Mouse (Mus musculus): ENCODE results near the gene Arhgap6.
A peak's percentile ranks its signal among the peaks of the same experiment; 100 is the strongest.

Arhgap6 gene

DNA sequence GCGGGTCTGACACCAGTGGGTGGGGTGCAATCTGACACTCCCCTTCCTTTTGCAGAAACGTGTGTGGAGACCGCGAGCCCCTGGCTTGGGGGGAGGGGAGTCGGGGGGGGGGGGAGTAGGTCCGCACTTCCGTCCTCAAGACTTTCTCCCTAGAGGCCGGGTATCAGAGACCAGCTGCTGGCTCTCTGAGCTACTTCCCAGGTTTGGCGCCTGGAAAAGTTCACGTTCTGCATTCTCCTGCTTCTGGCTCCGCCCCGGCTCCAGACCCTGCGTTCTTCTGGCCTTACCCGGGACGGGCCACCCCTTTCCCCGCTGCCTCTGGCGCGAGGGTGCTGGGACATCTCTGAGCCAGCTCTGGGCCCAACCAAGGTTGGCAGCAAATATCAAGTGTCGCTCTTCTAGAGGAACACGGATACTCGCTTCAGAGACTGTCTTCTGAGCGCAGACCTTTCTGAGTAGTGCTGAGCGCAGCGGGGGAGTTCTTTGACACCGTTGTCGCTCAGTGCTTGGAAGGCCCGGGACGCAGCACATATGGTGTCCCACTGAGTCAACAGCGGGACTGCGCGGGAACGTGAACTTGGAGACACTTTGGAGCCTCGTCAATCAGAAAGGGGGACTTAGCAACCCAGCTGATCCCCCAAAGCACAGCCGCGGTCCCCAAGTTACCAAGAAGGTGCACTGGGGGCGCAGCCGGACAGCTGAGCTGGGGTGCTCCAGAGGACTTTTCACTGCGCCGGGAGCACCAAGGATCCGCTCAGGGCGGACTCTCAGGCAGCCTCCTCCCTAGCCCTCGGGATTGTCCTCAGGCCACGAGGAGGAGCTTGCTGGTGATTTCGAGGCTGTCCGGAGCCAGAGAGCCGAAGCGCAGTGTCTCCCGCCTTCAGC is at the start of gene Arhgap6:
Gene Arhgap6 (plus strand): TSS at position 126 of the 885 bp plus-strand sequence.
- no peak for DNase-seq (ENCODE audit: low spot score)

DNA sequence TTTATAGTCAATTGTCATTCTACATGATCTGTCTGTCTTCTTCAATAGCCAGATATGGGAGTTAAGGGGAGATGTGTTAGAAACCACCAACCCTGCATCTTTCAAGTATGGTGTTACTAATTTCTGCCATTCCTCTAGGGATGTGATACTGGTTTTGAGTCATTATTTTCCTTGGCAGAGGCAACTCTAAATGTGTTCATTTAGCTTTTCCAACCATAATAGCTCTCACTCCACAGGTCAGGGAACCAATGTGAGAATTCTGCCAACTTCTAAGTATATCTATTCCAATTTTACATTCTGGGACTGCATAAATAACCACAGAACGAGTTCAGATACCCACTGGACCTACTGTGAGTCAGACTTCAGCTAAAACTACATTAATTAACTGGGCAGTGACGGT is 47.9 kb upstream of the Arhgap6 start:
- peak; percentile 5 for DNase-seq (ENCODE audit: low spot score)

DNA sequence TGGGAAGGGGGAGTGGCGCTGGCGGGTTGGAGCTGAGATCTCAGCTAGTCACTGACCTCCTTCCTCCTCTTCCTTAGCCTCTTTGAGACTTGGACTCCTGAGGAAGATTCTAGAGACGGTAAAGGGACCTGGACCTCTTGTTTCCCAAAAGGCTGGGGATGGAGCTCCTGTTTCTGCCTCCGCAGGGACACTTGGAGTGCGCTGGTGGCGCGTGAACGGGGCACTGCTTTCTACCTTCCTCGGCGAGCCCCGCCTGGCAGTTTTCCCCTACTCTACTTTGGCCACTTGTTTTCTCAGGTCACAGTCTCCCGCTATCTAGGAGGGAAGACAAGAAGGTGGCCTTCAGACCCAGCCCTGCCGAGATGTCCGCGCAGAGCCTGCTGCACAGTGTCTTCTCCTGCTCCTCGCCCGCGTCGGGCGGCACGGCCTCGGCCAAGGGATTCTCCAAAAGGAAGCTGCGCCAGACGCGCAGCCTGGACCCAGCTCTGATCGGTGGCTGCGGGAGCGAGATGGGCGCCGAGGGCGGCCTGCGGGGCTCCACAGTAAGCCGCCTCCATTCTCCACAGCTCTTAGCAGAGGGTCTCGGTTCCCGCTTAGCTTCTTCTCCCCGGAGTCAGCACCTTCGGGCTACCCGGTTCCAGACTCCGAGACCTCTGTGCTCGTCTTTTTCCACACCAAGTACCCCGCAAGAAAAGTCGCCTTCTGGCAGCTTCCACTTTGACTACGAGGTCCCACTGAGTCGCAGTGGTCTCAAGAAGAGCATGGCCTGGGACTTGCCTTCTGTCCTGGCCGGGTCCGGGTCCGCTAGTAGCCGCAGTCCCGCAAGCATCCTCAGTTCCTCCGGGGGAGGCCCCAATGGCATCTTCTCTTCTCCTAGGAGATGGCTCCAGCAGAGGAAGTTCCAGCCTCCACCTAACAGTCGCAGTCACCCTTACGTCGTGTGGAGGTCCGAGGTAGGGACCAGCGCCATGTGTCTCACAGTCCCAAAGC is 1.3 kb downstream of the Arhgap6 start:
- DNase-seq (ENCODE audit: low spot score): no peak

- no peak for DNase-seq (ENCODE audit: low spot score)
Measured at GRCm38 (mm10) chrX:168804677-168805076, 9.8 kb downstream of the Arhgap6 start.

GRCm38 (mm10) chrX:168810513-168811265 is 15.8 kb downstream of the Arhgap6 start:
- DNase-seq (ENCODE audit: low spot score): no peak

DNA sequence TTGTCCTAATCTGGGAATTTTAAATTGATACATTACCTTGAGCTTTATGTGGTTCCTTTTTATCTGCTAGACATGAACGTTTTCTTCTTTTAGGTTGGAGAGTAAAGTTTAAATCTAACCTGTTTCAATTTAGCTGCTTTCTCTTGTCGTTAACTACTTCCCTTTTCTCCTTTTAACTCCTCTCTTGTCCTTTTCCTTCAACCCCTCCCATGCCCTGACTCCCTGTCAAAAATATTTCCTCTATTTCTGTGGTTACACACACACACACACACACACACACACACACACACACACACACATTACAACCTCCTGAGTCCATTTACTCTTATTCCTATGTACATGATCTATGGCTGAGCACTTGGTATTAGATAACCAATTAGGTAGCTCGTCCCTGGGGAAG is 24.0 kb downstream of the Arhgap6 start:
- no peak for DNase-seq (ENCODE audit: low spot score)

GRCm38 (mm10) chrX:168824166-168824565 is 29.3 kb downstream of the Arhgap6 start:
- no peak for DNase-seq (ENCODE audit: low spot score)

- peak; percentile 12 for DNase-seq (ENCODE audit: low spot score)
Measured at GRCm38 (mm10) chrX:168832343-168832742, 37.4 kb downstream of the Arhgap6 start.

- DNase-seq (ENCODE audit: low spot score): no peak
Measured at GRCm38 (mm10) chrX:168848062-168848461, 53.2 kb downstream of the Arhgap6 start.

DNA sequence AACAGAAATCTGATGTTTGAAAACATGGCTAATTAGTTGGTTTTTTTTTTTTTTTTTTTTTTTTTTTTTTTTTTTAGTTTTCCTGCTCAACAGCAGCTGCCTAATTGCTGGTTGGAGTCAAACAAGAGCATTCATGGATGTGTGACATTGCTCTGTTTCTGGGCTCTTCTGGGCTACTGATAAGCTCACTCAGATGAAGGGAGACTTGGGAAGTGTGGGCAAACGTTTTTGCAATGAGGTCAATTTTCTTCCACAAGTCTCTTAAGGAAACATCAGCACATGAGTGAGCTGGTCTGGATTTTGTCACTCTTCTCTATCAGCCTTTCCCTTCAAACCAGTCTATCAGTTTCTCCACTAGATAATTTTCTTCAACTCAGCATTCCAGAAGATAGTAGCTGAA is 79.8 kb downstream of the Arhgap6 start:
- no peak for DNase-seq (ENCODE audit: low spot score)

DNA sequence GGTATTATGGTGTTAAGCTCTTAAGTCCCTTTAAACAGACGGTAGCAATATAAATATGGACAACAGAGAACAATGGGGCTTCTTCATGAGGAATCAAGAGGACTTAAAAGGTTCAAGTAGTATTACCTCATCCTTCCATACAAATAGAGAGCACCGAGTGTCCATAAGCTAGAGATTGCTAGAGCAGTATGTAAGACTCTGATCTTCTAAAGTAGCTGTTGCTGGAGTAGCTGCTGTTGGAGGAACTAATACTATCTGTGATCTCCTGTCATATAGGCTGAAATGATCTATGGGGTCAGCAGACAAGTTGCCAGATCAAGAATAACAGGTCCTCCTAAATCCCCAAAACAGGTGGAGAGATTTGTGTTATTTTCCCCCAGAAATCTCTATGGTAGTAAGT is 108.7 kb downstream of the Arhgap6 start:
- DNase-seq (ENCODE audit: low spot score): no peak

GRCm38 (mm10) chrX:168904086-168904485 is 109.2 kb downstream of the Arhgap6 start:
- peak; percentile 31 for DNase-seq (ENCODE audit: low spot score)

- DNase-seq (ENCODE audit: low spot score): peak; percentile 37
Measured at GRCm38 (mm10) chrX:168907586-168907985, 112.7 kb downstream of the Arhgap6 start.

DNA sequence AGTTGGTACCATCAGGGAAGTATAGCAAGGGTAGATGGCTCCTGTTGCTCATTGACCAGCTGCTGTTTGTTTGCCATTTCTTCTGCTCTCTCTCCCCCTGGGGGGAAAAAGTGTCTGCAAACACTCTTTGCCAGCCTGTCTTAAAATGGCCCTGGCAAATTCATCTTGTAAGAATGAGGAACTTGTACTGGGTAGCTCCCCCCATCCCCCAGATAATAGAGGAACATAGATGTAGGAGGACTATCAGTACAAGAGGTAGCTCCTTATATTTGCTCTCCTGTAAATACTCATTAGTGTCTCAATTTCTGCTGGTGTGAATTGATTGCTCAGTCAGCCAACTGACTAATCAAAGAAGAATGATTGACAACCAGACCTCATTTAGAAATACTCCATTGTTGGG is 118.6 kb downstream of the Arhgap6 start:
- DNase-seq (ENCODE audit: low spot score): no peak

DNA sequence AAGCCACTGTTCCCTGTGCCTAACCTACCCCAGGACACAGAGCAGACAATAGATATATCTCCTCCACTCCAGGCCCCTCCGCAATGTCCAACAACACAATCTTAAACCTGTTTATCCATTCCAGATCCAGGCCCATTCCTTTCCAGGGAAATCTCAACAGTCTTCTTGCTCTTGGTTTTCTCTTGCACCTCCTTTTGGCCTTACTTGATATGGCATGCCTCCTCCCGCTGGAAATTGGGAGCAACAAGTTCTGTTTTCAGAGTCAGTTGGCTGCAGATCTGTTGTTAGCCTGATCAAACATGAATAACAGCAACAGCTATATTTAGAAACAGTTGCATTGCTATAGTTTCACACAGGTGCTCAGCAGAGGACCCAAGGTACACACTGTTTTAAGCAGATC is 126.0 kb downstream of the Arhgap6 start:
- no peak for DNase-seq (ENCODE audit: low spot score)

DNA sequence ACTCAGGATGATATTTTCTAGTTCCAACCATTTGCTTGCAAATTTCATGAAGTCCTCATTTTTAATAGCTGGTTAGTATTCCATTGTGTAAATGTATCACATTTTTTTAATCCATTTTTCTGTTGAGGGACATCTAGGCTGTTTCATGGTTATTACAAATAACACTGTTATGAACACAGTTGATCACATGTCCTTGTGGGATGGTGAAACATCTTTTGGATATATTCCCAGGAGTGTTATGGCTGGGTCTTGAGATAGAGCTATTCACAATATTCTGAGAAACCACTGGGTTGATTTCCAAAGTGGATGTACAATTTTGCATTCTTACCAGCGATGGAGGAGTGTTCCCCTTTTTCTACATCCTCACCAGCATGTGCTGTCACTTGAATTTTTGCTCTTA is 137.5 kb downstream of the Arhgap6 start:
- peak; percentile 56 for DNase-seq (ENCODE audit: low spot score)

- DNase-seq (ENCODE audit: low spot score): peak; percentile 62
Measured at GRCm38 (mm10) chrX:168935447-168935846, 140.5 kb downstream of the Arhgap6 start.

- DNase-seq (ENCODE audit: low spot score): peak; percentile 53
Measured at GRCm38 (mm10) chrX:168937941-168938340, 143.0 kb downstream of the Arhgap6 start.

DNA sequence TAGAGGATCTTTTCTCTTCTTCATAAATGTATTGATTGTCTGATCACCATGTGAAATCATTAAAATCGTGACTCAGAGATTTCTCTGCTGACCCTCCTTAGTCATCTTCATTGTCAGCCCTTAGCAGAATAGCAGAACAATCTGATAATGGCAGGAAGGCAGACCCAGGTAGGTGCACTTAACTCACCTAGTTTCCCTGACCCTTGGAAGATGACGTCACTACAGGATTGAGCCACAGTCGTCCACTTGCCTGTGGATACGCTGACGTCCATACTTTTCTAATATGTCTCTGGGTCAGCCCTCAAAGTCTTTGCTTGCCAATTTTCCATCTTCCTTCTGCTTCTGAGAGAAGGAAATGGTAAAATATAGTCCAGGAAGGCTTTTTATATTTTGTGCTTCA is 146.8 kb downstream of the Arhgap6 start:
- no peak for DNase-seq (ENCODE audit: low spot score)

GRCm38 (mm10) chrX:168943217-168943616 is 148.3 kb downstream of the Arhgap6 start:
- peak; percentile 6 for DNase-seq (ENCODE audit: low spot score)

GRCm38 (mm10) chrX:168975444-168975843 is 180.5 kb downstream of the Arhgap6 start:
- no peak for DNase-seq (ENCODE audit: low spot score)

GRCm38 (mm10) chrX:168977776-168978175 is 182.9 kb downstream of the Arhgap6 start:
- peak; percentile 2 for DNase-seq (ENCODE audit: low spot score)
